Mouse (Mus musculus): ENCODE measurements at regions not wholly inside any gene's neighbourhood (a gene's known extent, or its start where the extent isn't known, plus 50 kb on each side); places are given as distances from the start of the nearest gene placed in this dataset.

DNA sequence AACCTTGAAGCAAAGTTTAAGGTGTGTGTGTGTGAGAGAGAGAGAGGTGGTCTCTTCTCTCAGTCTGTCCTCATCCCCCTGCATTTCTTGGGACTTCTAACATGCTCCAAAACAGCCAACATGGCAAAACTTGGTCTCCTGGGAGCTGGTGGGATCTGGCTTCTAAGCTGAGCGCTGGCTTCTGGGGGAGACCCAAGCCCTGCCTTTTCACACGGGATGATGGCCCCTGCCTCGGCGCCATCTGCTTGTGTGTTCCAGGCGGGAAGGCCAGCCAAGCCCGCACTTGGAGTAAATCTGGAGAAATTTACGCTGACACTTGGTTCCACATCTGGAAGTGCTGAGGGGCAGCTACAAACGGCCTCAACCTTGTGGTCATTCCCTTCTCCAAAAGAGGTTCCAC, 155.6 kb downstream of the Chic2 start:
- in situ Hi-C loops (cut with MboI, MseI) = no loop called here

DNA sequence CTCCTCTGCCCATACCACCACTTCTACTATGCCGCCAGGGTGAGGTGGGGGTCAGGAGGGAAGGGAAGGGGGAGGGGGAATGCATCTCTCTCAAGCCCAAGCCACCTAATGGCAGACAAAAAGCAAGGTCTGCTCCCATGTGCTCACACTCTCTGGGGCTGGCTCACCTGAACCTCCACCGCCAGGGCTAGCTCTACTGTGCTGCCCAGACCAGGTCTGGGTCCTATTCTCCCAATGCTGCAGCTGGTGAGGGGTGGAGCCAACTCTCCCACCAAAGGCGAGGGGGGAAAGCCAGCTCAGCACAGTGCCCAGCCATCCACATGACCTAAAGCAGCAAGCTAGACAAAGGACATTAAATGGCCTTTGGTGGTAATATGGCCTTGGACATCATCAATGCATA, 158.6 kb downstream of the Chic2 start:
- in situ Hi-C loops (cut with MboI, MseI) = no loop called here

DNA sequence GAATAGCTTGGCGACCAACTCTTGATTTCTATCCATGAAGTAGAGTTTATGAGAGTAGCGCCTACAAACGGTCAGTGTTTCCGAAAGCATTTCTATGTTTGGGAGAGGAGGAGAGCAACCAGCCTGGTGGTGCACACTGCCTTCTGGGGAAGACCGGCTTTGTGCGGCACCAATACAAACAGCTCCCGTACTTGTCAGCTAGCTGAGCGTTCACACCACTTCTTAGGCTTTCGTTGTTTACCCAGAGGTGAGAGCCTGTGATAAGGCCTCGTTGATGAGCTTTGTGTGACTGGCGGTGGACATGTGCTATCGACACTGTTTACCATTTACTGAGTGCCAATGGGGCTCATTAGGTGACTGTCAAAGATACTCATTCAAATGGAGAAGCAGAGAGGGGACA, 162.0 kb downstream of the Chic2 start:
- in situ Hi-C loops (cut with MboI, MseI) = no loop called here

DNA sequence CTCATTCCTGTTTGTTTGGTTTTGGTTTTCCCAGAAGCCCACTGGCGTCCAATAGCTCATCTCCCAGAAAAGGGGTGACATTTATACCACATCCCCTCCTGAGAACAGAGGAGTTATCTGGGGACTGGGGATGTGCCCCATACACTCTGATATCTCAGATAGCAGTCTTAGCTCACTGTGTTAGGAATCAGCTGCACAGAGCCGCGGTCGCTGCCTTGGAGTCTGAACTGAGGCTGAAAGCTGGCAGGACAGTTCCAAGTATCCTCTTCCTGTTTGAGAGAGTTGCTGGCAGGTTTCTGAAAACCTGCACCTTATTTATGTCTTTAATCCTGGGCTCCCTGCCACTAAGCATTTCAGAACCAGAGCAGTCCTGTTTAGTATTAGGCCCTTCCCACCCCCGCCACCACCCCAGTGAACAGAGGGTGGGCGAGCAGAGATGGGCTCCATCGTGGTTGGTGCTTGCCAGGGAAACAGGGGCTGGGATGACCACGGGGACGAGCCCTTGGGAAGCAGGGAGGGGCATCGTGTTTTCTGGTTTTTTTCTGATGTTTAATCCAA, 163.8 kb downstream of the Chic2 start:
- in situ Hi-C loops (cut with MboI, MseI) = no loop called here

DNA sequence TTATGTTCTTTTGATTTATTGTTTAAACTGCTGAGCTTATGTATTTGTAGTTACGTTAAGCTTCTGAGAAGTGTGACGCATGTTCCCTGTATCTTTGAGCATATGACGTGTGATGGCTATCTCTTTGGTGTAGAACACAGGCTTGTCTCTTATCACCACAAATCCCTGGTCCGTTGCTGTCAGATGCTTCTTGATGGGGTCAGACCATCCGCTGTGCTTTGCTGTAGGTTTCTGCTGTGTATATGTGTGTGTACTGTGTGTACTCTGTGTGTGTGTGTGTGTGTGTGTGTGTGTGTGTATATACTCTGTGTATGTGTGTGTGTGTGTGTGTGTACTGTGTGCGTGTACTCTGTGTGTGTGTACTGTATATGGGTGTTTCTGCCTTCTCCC, 164.5 kb downstream of the Chic2 start:
- in situ Hi-C loops (cut with MboI, MseI) = no loop called here

DNA sequence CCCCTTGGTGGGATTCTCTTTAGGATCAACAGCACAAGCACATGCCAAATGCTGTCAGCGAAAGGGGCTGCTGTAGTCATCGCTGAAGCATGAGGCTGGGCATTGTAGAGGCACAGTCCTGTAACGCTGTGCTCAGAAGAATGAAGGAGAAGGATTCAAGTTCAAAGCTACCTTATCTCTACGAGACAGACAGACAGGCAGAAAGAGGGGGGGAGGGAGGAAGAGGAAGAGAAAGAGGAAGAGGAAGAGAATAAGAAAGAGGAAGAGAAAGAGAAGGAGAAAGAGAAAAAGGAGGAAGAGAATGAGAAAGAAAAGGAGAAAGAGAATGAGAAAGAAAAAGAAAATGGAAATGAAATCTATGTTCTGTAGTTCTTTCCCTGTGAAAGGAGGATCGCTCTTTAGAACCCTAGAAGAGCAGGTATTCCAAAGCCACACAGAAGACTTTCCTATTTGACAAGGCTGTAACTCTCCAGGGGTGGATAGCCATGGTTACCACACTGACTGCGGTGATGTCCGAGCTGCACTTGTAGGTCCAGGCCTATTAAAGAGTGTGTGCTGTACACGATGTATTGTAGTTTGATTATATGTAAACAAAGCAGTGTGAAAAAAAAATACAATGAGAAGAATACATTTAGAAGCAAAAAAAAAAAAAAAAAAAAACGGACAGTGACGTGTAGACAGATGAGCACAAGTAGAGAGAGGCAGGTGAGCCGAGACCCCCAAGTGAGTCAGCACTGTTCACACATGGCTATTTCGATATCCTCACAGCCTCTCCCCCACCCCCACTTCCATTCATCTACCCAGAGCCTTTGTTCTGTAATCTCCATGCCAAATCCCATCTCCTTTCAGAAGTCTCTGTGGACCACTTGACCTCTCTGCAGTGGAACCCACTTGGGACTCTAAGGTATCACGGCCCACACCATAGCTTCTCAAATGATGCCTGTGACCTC, 165.2 kb downstream of the Chic2 start:
- in situ Hi-C loops (cut with MboI, MseI) = loop anchor here (10.0 kb wide), 1 partner anchor 1465 kb away; no protein-coding TSS in a partner anchor

- in situ Hi-C loops (cut with MboI, MseI) = loop anchor here (10.0 kb wide), 1 partner anchor 1467 kb away; no protein-coding TSS in a partner anchor
These were observed 167.0 kb downstream of the Chic2 start for GRCm38 (mm10) chr5:74877595-74877994.

DNA sequence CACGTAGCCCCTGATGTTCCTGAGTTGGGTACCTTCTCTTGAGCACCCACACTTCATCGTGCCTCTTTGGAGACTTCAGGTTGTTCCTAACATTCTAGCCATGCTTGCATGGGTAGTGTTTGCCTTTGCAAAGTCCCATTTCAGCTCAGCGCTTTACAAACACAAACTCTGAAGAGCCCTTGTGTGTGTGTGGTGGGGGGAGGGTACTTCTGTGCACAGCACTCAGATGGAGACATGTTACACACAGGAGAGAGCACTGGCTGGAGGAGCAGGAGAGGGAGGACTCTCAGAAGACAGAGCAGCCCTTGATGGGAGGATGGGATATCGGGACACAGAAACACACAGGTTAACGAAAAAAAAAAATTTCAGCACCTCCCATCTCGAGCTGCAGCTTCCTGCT, 167.4 kb downstream of the Chic2 start:
- in situ Hi-C loops (cut with MboI, MseI) = loop anchor here (10.0 kb wide), 1 partner anchor 1468 kb away; no protein-coding TSS in a partner anchor

DNA sequence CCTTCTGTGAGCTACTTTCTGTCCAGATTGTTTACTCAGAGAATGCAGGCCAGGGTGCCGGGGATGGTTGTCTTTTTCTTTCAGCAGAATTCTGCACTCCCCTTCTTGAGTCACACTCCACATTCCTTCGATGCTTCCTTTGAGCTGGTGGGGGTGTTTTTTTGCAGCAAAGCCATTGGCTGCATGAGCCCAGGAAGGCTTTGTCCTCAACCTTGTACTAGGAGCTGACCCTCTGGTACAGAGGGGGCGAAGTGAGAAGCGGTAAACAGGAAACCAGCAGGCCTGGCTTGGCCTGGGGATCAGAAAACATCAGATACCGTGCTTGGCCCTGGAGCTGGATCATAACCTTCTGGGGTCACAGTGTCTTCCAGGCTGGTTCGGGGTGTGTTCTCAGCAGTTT, 169.9 kb downstream of the Chic2 start:
- in situ Hi-C loops (cut with MboI, MseI) = loop anchor here (10.0 kb wide), 1 partner anchor 1470 kb away; no protein-coding TSS in a partner anchor

DNA sequence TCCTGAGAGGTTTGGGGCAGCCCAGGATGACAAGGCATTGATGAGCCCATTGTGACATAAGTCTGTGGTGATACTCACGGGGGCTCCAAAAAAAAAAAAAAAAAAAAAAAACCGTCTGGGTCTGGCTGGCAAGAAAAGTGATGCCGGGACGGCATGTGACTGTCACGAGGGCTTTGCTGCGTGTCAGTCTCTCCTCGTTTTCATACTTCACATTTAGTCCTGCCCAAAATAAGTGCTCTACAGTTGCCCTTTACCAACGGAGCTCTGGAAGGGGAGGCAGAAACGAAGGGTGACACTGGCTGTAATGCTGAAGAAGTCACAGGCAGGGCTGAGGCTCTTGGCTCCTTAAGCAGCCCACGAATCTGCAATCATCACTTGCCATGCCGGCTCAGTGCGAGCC, 167.9 kb upstream of the Lnx1 start:
- in situ Hi-C loops (cut with MboI, MseI) = loop anchor here (10.0 kb wide), 1 partner anchor 1474 kb away; no protein-coding TSS in a partner anchor

DNA sequence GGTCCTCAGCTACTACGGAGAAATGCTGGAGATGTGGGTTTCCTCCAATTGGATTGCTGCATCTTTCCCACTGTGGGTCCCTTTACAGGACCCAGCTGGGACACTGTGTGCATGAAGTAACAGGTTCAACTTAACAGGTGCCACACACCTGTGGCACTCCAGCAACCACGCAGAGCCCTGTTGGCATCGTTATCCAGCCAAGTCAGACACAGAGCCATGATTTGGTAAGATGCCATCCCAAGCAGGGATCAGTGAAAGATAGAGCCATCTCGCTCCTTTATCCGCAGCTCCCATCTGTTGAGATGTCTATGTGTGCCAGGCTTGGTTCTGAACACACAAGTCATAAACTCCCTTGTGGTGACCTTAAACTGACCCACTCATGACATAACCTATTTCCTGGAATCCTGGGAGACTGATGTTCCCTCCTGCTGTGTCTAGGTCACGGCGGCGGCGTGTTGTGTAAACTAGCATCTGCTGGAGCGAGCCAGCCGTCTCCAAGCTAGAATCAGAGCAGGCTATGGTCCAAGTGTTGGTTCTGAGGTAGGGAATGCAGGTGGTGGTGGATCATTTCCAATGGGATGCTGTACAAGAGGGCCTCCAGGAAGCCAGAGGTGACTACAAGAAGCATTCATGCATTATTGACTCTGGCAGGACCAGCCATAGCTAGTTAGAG, 164.5 kb upstream of the Lnx1 start:
- in situ Hi-C loops (cut with MboI, MseI) = no loop called here

- in situ Hi-C loops (cut with MboI, MseI) = no loop called here
These were observed 164.0 kb upstream of the Lnx1 start for GRCm38 (mm10) chr5:74866697-74867096.

DNA sequence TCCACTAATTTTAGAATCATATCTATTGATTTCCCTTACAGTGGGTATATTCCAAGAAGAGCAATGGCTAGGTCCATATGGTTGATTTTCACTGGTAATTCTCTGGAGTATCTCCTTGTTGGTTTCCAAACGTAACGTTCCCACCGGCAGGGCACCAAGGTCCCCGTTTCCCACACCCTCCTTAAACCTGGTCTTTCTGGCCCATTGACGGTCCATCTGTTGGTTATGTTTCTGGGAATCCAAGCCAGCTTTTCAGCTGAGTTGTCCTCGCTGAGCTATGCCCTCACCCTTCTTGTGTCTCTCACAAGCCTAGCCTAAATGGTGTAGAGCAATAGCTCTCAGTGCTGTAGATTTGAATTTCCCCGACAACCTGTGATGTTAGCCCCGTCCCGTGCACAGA, 162.7 kb upstream of the Lnx1 start:
- in situ Hi-C loops (cut with MboI, MseI) = no loop called here

DNA sequence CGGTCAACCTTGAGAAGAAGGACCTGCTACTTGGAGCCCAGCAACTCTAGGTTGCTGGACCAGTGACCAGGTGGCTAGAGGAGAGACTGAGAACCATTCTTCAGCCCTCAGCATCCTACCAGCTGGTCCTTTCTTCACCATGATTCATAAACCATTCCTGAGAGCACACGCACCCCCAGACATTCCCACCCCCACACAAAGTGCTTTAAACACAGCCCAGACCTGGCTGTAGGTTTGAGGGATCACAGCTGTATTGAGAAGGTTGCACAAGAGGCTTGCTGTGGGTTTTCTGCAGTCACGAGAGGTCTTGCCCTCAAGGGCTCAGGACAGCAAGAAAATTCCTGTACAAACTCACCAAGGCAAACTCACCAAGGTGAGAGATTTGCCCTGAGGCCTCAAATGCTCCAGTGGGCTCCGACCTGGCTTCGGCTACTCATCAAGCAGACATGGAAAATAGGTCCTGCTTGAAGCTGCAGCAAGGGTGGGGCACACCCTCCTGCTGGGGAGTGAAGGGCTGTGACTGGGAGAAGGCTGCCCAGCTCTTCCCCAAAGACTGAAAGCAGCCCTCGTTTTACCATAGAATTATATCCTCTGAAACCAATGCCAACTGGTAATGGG, 161.9 kb upstream of the Lnx1 start:
- in situ Hi-C loops (cut with MboI, MseI) = no loop called here

DNA sequence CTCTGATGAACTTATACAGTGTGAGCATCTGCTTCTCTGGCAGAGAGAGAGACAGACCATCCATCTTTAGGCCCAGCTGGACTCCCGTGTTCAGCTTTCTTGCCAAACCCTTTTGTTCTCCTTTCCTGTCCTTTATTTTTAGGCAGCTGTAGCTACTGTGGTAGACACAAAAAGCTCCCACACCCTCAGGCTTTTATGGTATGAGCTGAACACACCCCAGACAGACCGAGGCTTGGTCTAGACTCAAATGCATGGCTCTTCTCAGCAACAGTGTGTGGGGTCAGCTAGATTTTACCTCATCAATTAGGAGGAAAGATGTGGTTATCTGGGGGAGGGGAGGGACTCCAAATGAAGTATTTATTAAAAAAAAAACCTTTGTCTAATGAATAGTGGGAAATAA, 158.6 kb upstream of the Lnx1 start:
- in situ Hi-C loops (cut with MboI, MseI) = no loop called here

DNA sequence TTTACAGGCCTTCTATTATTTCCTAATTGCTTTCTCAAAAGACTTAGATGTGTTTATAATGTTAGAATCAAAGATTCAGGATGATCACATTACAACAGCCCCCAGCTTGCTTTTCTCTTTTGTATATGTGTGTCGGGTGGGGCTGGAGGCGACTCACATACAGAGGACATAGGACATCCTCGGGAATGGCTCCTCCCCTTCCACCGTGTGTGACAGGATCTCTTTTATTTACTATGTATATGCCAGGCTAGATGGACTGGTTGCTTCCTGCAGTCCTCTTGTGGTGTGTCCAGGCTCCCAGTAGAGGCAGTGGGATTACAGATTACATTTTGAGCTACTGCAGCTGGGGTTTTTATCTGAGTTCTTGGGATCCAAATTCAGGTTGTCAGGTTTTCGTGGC, 155.1 kb upstream of the Lnx1 start:
- in situ Hi-C loops (cut with MboI, MseI) = no loop called here

- in situ Hi-C loops (cut with MboI, MseI) = no loop called here
These were observed 154.4 kb upstream of the Lnx1 start for GRCm38 (mm10) chr5:74857161-74857560.

DNA sequence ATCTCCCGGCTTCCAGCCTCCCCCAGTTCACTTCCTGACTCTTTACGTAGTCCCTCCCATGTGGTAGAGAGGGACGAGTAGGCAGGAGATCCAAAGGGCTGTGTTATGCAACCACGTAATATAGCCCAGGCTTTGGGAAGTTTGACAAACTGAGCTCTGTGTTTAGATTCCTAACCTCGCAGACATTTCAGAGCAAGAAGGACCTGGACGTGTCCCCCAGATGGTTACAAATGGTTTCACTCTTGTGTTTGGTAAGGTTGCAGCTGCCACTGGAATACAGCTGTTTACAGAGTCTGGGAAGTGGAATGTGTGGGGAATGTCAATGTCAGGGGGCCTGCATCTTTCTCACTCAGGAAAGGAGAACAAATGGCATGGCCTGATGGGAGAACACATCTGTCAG, 145.1 kb upstream of the Lnx1 start:
- in situ Hi-C loops (cut with MboI, MseI) = no loop called here

- in situ Hi-C loops (cut with MboI, MseI) = no loop called here
These were observed 144.0 kb upstream of the Lnx1 start for GRCm38 (mm10) chr5:74846674-74847073.

DNA sequence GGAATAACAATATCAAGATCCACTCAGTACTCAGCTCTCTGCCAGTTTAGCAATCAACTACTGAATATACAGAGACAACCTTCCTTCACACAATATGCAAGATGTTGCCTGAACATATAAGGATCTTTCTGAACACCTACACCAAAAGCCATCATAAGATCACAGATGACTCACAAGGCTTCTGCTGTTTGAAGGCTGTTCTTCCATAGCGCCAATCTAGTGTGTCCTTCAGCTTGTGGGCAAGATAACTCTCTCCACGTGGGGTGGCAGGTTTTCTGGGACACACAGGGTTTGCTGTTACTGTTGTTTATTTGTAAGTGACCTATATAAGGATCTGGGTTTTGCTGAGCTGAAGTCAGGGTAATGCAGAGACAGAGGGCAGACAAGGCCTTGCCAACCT, 131.7 kb upstream of the Lnx1 start:
- in situ Hi-C loops (cut with MboI, MseI) = no loop called here

DNA sequence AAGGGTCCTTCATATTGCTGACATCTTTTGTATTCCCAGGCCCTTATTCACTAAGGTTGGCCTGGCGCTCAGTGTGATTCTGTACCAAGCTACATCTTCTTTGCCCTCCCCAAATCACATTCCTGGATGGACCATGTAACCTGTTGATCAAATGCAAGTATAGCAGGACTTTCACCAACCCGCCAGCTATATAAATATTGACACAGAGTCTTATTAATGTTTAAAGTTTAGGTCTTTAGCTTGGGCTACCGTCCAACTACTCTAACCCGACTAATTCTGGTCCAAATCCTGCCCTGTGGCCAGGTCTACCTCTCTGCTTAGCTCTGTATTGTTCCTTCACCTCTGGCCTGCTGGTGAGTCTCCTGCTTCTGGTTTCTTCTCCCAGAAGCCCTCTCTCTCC, 131.2 kb upstream of the Lnx1 start:
- in situ Hi-C loops (cut with MboI, MseI) = no loop called here

DNA sequence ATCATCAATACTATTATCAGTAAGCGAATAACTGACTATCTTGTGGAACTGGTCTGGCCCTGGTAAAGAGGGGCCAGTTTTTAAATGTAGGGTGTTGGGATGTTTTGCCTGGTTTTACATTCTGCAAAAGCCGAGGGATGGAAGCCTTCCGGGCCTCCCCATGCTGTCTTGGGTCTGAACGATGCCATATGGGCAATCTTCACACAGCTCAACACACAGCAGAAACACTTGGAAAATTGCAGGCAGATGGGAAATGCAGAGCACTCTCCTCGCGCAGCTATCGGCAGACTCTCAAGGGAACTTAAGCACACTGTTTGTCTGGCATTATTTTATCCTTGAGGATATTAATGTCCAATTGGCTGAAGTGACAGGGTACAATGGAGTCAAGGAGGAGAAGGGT, 129.3 kb upstream of the Lnx1 start:
- in situ Hi-C loops (cut with MboI, MseI) = no loop called here

Data from T-helper 1 cell (primary cell).